Mouse (Mus musculus) midbrain, embryonic 12.5 days (tissue): ENCODE measurements around the gene Efna3. TPM values are rescaled to one million over a fixed set of nuclear protein-coding genes. Genes with fewer than 3 reads are reported as not detected.

Source experiments
- ATAC-seq: fragments of 200-750 bp; cut with Nextera tagmentation; 2 replicates; pipeline ENCODE4 v1.8.0; 2017; ENCODE audit warnings: low read depth, moderate TSS enrichment, moderate library complexity; ENCODE audit not compliant: low FRiP score
- H3K27ac ChIP-seq: fragments of 300-500 bp; sonication (generic); replicated peaks from 2 replicates; pipeline ENCODE4 v1.5.1; 2016; ENCODE audit warnings: mild to moderate bottlenecking
- H3K27me3 ChIP-seq: fragments of 300-500 bp; sonication (generic); 2 replicates; pipeline ENCODE4 v1.6.1; 2016; ENCODE audit warnings: mild to moderate bottlenecking
- H3K36me3 ChIP-seq: fragments of 300-500 bp; sonication (generic); 2 replicates; pipeline ENCODE4 v1.6.1; 2016
- H3K4me1 ChIP-seq: fragments of 300-500 bp; sonication (generic); 2 replicates; pipeline ENCODE4 v1.6.1; 2016
- H3K4me2 ChIP-seq: fragments of 300-500 bp; sonication (generic); replicated peaks from 2 replicates; pipeline ENCODE4 v1.6.1; 2016; ENCODE audit warnings: mild to moderate bottlenecking, moderate library complexity
- H3K4me3 ChIP-seq: fragments of 300-500 bp; sonication (generic); 2 replicates; pipeline ENCODE4 v1.5.1; 2016; ENCODE audit warnings: mild to moderate bottlenecking
- H3K9ac ChIP-seq: fragments of 300-500 bp; sonication (generic); replicated peaks from 2 replicates; pipeline ENCODE4 v1.6.1; 2016; ENCODE audit warnings: mild to moderate bottlenecking, moderate library complexity
- H3K9me3 ChIP-seq: fragments of 300-500 bp; sonication (generic); 2 replicates; pipeline ENCODE4 v1.6.1; 2016; ENCODE audit warnings: mild to moderate bottlenecking
- WGBS: fragments of 180-500 bp; shearing (Covaris S2); methylation state at CpG from one replicate; pipeline ENCODE4 v1.1.7; 2016; 5-methylcytosine and 5-hydroxymethylcytosine counted together
- polyA plus RNA-seq: library from polyadenylated mRNA; unstranded; fragments of >200 nt; fragmentation: Nextera tagmentation; extraction: Ambion mirVana; gene quantifications from 2 replicates; pipeline ENCODE4 v1.2.1, GENCODE M21; 2016

The Efna3 gene
- polyA plus RNA-seq, 1 experiment from 2014 or later, result 11.1 TPM

DNA sequence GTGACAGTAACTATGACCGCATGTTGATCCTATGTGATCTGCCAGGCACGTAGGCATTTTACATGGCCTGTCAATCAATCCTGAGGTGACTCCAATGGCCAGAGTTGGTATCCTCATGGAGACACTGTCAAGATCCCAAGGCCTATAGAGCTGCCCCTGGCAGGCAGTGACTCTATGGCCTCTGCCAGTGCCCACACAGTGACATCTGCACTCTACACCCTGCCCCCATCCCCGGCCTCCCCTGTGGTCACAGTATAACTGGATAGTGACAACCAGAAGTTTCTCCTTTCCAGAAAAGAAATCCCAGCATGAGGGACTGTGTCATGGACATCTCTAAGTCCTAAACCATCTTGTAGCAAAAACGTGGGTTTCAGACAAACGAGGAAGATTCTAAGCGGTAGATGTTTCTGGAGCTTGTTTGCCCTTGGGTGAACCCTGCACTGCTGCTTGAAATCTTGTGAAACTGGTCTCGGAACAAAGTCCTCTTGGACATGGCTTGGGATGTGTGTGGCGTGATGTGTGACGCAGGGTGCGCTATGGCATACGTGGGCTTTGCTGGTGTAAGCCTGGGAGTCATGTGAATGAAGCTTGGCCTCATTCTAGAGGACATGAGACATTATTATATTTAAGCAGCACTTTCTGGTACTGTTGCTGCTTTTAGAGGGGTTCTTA, 29.4 kb downstream of the Efna3 start:
- no peak overlapping the region for H3K4me2 ChIP-seq
- H3K27ac ChIP-seq, result no peak overlapping the region
- WGBS, result 92% methylated on average over 11 of the region's 11 CpGs
- H3K4me3 ChIP-seq, result no peak overlapping the region
- no peaks in the 10 kb centered on the region for H3K4me1 ChIP-seq
- H3K27me3 ChIP-seq, result peaks cover 5% of the 10 kb centered on the region
- H3K36me3 ChIP-seq, result no peaks in the 10 kb centered on the region
- ATAC-seq, result no peak
- H3K9ac ChIP-seq, result no peak overlapping the region
- H3K9me3 ChIP-seq, result no peaks in the 10 kb centered on the region

DNA sequence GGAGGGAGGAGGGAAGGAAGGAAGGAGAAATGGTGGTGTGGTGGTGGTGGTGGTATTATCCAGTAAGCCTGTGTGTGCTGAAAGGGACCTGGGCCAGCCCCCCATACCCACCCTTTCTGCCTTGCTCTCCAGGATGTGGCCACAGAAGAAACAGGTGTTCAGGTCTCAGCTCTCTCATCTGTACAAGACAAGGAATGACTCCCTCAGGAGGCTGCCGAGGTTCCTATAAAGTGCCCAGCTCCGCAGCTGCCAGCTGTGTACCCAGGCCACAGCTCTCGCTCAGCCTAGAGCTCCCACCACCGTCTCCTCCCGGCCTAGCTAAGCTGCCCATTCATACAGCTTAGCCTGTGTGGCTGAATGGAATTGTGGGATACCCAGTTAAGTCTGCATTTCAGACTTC, 30.5 kb downstream of the Efna3 start:
- Histone ChIP-seq H3K27me3 (no peaks in the 10 kb centered on the region; the same call in 1 of the 2 replicates), H3K9ac (no peak overlapping the region), H3K4me3 (no peak overlapping the region), H3K36me3 (no peaks in the 10 kb centered on the region), H3K9me3 (no peaks in the 10 kb centered on the region), H3K27ac (no peak overlapping the region), H3K4me1 (no peaks in the 10 kb centered on the region), H3K4me2 (no peak overlapping the region)
- ATAC-seq, result no peak
- WGBS, result 47% methylated on average over 5 of the region's 5 CpGs

DNA sequence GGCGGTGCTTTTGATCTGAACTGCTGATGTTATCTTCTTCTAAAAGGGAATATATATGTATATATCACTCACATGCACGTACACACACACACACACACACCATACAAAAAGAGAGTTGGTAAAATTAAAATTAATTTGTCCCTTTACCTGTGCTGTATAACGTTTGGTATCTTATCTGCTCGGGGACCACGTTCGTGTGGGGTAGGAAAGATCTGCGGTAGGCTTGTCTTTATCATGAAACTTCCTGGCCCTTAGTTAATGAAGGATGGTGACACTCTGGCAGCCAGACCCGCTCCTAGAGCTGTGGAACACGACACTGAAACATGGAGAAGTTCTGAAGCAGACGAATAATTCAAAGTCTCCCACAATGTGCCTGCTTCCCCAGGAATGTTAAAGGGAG, 30.9 kb downstream of the Efna3 start:
- H3K36me3 ChIP-seq, result no peaks in the 10 kb centered on the region
- no peaks in the 10 kb centered on the region for H3K4me1 ChIP-seq
- no peaks in the 10 kb centered on the region for H3K9me3 ChIP-seq
- no peak for ATAC-seq
- no peaks in the 10 kb centered on the region; the same call in 1 of the 2 replicates for H3K27me3 ChIP-seq
- H3K4me2 ChIP-seq, result no peak overlapping the region
- no peak overlapping the region for H3K4me3 ChIP-seq
- H3K27ac ChIP-seq, result no peak overlapping the region
- 85% methylated on average over 10 of the region's 10 CpGs for WGBS
- H3K9ac ChIP-seq, result no peak overlapping the region

DNA sequence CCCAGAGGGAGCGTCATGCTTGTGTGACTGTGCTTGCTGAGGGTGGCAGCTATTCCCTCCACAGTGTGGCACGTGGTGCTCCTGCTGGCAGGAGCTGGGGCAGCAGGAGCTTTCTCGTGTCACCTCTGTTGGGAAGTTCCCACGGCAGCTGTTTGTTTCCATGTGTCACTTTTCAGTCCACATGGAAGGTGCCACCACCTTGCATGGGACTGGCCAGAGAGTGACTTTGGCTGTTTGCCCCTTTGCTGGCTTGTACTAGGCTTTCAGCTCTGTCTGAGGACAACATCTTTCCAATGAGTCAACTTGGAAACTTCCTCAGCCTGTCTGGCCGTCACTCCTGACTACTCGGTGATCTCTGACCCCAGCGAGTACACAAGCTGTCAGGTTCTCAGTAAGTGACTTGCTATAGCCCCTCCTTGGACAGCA, 34.2 kb downstream of the Efna3 start:
- Histone ChIP-seq H3K36me3 (no peaks in the 10 kb centered on the region), H3K27me3 (0 out of 2 replicates have a peak, but pooled peaks cover 7% of the 10 kb centered on the region), H3K4me2 (no peak overlapping the region), H3K4me1 (0 out of 2 replicates have a peak, but pooled peaks cover 4% of the 10 kb centered on the region), H3K9ac (no peak overlapping the region), H3K27ac (no peak overlapping the region), H3K9me3 (no peaks in the 10 kb centered on the region), H3K4me3 (no peak overlapping the region)
- WGBS, result 60% methylated on average over 7 of the region's 7 CpGs
- ATAC-seq, result no peak

DNA sequence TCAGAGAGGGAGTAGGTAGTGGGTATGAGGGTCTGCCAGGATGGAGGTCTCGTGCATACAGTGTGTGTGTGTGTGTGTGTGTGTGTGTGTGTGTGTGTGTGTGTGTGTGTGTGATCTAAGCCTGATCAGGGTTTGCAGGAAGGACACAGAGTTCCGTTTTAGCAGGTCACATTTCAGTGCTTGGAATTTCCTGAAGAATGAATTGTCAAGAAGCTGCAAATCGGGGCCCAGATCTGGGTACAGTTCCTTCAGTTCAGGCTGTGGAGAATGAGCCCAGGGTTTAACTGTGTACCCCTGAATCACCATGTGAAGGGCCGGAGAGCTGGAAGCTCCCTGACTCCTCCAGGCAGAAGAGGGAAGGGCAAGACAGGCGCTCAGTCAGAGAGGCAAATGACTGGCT, 35.5 kb downstream of the Efna3 start:
- whole genome bisulfite sequencing, result 67% methylated on average over 5 of the region's 5 CpGs
- H3K27ac ChIP-seq, result no peak overlapping the region

DNA sequence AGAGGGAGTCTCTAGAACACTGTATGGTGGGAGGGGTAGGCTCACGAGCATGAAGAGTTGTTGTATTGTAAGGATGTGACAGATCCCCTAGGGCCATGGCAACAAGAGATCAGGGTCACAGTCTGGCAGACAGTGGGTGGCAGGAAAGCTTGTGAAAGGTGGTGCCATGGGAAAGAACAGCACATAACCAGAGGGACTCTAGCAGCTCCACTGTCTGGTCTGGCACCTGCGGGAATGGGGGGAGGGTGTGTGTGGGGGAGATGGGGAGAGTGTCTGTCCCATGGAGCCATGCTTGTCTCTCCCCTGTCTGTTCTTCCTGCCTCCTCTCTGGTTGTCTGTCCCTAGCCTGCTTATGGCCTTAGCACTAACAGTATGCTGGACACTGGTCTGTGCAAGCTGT, 37.2 kb downstream of the Efna3 start:
- no peak overlapping the region for H3K4me3 ChIP-seq
- peaks cover 32% of the 10 kb centered on the region for H3K27me3 ChIP-seq
- H3K9ac ChIP-seq, result no peak overlapping the region
- no peak for ATAC-seq
- H3K27ac ChIP-seq, result no peak overlapping the region
- WGBS, result 47% methylated on average over 2 of the region's 2 CpGs
- H3K9me3 ChIP-seq, result no peaks in the 10 kb centered on the region
- peaks cover 22% of the 10 kb centered on the region for H3K4me1 ChIP-seq
- no peaks in the 10 kb centered on the region for H3K36me3 ChIP-seq
- H3K4me2 ChIP-seq, result no peak overlapping the region

More for the DNA sequence above, 35.5 kb downstream of the Efna3 start:
- Histone ChIP-seq H3K4me1 (peaks cover 6% of the 10 kb centered on the region; the same call in 1 of the 2 replicates), H3K36me3 (no peaks in the 10 kb centered on the region), H3K9me3 (no peaks in the 10 kb centered on the region), H3K9ac (no peak overlapping the region), H3K4me3 (no peak overlapping the region), H3K4me2 (no peak overlapping the region), H3K27me3 (peaks cover 14% of the 10 kb centered on the region; the same call in 1 of the 2 replicates)
- ATAC-seq, result no peak

DNA sequence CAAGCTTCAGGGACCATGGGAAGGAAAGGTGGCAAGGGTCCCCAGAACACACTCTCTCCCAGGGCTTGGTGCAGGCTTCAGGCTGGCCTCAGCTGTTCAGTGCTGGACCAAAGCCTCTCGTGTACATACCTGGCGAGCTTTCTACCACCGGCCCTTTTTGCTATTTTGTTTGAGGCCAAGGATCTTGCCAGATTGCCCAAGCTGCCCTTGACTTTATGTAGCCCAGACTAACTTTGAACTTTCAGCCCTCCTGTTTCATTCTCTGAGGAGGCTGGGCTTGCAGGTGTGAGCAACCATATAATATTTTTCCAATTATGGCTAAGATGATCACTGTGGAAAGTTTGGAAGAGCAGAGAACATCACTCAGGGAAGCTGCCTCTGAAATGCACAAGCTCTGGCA, 38.5 kb downstream of the Efna3 start:
- Histone ChIP-seq H3K9ac (no peak overlapping the region), H3K4me1 (peaks cover 35% of the 10 kb centered on the region), H3K9me3 (no peaks in the 10 kb centered on the region), H3K27ac (no peak overlapping the region), H3K4me3 (no peak overlapping the region), H3K36me3 (no peaks in the 10 kb centered on the region), H3K27me3 (peaks cover 44% of the 10 kb centered on the region), H3K4me2 (no peak overlapping the region)
- WGBS, result 91% methylated on average over 3 of the region's 3 CpGs
- no peak for ATAC-seq

DNA sequence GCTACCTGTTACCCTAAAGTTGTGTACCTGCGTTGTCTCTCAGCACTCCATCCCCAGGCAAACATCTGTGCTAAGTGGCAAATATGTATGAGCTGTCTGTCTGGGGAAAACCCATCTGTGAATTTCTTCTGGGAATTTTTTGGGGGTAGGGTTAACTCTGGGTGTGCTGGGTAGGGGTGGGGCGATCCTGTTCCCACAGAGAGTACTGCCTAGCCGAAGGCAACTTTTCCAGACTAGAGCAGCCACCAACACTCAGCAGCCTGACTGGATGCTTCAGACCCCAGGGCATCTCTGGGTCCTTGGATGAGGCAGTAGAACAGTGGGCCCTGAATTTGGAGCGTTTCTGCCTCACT, 40.5 kb downstream of the Efna3 start:
- ATAC-seq, result no peak
- H3K9ac ChIP-seq, result no peak overlapping the region
- 22% methylated on average over 4 of the region's 4 CpGs for WGBS
- no peaks in the 10 kb centered on the region for H3K36me3 ChIP-seq
- peaks cover 64% of the 10 kb centered on the region for H3K27me3 ChIP-seq
- no peak overlapping the region for H3K4me3 ChIP-seq
- no peak overlapping the region for H3K27ac ChIP-seq
- no peak overlapping the region for H3K4me2 ChIP-seq
- peaks cover 41% of the 10 kb centered on the region for H3K4me1 ChIP-seq
- H3K9me3 ChIP-seq, result no peaks in the 10 kb centered on the region

DNA sequence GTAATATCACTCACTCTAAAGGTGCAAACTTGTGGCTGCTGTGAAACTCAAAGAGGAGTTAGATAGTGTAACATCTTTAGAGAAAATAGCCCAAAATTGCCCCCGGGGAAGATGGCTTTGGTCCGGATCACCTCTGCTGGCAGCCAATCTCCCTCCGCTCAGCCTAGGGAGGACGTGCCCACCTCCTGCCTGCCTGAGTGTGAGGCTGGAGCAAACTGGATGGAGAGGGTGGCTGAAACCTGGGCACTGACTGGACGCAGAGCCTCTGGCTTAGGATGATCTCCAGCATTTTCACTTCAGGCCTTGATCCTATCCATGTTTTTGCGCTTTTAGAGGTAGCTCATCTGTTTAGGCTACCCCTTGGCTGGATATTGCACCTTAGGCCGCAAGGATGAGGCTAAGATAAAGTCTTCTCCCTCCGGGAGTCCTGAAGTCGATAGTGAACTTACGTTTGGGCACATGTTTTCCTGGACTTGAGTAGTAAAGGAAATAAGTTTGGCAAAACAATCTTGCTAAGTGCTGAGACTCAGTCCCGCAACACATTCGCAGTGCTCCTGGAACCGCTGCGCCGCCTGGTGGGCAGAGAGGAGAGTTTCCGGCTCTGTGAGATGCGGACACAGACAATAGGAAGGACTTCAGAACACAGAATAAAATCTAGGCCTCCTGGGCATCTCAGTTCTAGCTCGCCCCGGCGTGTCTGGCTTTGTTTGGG, 41.0 kb downstream of the Efna3 start:
- Histone ChIP-seq H3K9me3 (no peaks in the 10 kb centered on the region), H3K4me1 (peaks cover 41% of the 10 kb centered on the region), H3K4me2 (peak overlapping the region; percentile 74), H3K27me3 (peaks cover 70% of the 10 kb centered on the region), H3K27ac (no peak overlapping the region), H3K9ac (peak overlapping the region; percentile 48; the same call in 1 of the 2 replicates), H3K4me3 (peak overlapping the region; percentile 45), H3K36me3 (no peaks in the 10 kb centered on the region)
- WGBS, result 12% methylated on average over 20 of the region's 20 CpGs
- ATAC-seq, result no peak

DNA sequence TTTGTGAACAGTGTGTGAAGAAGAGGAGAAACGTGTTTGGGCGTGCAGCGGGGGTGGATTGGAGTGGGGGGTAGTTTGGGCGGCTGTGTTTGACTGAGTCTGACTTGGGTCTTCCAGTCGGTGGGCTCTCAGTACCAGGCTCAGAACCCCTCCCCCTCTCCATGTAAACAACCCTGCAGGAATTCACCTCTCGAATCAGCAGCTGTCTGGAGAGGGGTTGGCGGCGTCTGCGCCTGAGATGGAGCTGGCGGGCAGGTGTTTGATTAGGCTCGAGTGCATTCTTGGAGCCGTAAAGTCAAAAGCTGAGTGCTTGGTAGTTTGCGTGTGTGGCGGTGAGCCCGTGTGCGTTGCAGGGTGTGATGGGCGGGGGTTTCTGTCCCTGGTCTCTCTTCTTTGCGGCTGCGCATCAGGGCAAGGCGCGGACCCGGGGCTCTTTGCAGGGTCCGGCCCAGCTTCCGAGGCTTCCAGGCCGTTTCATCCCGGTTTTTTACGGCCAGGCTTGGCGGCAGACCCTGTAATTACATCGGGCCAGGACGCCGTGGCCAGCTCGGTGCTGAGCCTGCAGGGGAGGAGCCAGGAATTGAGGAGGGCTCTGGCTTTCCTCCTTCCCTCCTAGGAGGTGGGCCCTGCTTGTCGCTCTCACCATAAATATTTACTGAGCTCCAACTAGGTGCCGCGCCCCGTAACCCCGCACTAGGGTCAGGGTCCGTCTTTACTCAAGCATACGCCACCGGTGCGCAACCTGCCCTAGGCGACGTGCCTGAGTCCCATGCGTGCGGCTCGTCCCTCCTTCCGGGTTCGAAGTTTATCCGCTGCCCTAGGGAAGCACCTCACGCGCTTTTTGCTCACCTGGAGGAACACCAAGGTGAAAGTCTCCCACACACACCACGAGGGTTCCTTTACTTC, 41.9 kb downstream of the Efna3 start, which contains the start of gene Efna1:
Efna1 (minus strand) TSS at position 537 of the 906 bp plus-strand sequence.
- H3K4me1 ChIP-seq, result peaks cover 41% of the 10 kb centered on the region
- peak within 1 kb of the TSS; percentile 45 for H3K4me3 ChIP-seq
- H3K9ac ChIP-seq, result peak within 1 kb of the TSS; percentile 48
- H3K36me3 ChIP-seq, result no peaks in the 10 kb centered on the region
- peaks cover 70% of the 10 kb centered on the region for H3K27me3 ChIP-seq
- peak; percentile 13 for ATAC-seq
- under 1% methylated on average over 52 of the region's 52 CpGs for WGBS
- no peaks in the 10 kb centered on the region for H3K9me3 ChIP-seq
- H3K4me2 ChIP-seq, result peak within 1 kb of the TSS; percentile 74
- no peak within 1 kb of the TSS for H3K27ac ChIP-seq

DNA sequence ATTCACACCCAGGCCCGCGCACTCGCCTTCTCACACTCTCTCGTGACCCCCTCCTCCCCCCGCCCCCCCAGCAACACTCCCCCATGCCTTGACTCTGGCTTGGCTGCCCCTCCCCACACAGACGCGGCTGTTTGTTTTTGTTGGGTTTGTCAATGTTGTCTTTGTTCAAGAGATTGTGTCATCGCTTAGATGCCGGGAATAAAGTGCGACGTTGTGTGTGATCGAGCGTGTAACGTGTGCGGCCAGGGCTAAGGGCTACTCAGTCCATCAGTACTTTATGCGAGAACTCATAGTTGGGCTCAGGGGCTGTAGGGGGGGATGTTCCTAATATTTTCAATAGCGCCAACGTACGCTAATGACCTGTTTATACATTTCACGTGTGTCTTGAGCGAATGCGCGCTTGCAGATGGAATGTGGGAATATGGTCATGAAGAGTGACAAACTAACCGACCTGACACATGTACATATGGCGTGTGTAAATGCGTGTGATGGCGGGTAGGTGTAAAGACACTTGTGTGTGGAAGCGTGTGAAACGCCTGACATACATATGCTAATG, 42.6 kb downstream of the Efna3 start:
- peak overlapping the region; percentile 74 for H3K4me2 ChIP-seq
- peaks cover 38% of the 10 kb centered on the region for H3K4me1 ChIP-seq
- no peaks in the 10 kb centered on the region for H3K9me3 ChIP-seq
- H3K27me3 ChIP-seq, result peaks cover 68% of the 10 kb centered on the region
- no peaks in the 10 kb centered on the region for H3K36me3 ChIP-seq
- peak overlapping the region; percentile 48; the same call in 1 of the 2 replicates for H3K9ac ChIP-seq
- under 1% methylated on average over 29 of the region's 29 CpGs for WGBS
- H3K27ac ChIP-seq, result no peak overlapping the region
- ATAC-seq, result peak; percentile 23; the same call in 1 of the 2 replicates
- peak overlapping the region; percentile 45 for H3K4me3 ChIP-seq
